Mouse (Mus musculus): ENCODE results near the gene Nedd9. TPM values are rescaled to one million over a fixed set of nuclear protein-coding genes. Genes with fewer than 3 reads are reported as not detected.

Gene Nedd9
- total RNA-seq, 1 experiment = 4.4 TPM

DNA sequence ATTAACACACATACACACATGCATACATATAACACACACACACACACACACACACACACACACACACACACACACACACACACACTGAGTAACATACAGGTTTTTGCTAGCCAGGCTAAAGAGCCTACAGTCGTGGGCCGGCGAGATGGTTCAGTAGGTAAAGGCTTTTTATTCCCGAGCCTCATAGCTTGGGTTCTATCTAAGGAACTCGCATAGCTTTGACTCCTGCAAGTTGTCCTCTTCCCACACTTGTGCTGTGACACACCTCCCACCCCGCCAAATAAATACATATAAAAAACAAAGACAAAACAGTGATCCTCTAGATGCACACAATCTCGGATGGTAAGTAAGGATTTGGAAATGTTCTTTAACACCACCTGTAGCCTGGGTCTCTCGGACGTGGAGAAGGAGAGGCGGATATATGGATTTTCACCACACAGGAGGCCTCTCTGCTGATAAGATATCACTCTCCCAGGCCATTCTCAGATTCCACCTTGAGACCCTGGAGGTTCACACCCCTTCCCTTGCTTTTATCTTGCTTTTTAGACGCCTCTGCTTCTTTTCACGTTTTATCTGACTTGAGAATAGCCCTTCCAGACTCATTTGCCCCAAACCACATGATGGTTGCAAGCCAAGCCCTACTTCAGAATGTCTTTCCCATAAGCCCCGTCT lies 68.8 kb downstream of the Nedd9 start:
- no peak for DNase-seq (ENCODE audit: low read depth, low spot score)
- Histone ChIP-seq H3K9me3 (ENCODE audit: control insufficient read depth, insufficient read depth, low read depth, low read length) (no peaks in the 10 kb centered on the region), H3K4me1 (ENCODE audit: control insufficient read depth in 2 of 2, insufficient read depth in 2 of 2, low read length in 2 of 2, poor library complexity in 1 of 2) (no peaks in the 10 kb centered on the region), H3K4me3 (ENCODE audit: insufficient read depth in 1 of 2, low read depth in 1 of 2, low read length in 2 of 2, poor library complexity in 1 of 2, severe bottlenecking in 1 of 2) (no peak overlapping the region), H3K9ac (ENCODE audit: insufficient read depth, low read depth, low read length, poor library complexity, severe bottlenecking) (no peak overlapping the region), H3K36me3 (ENCODE audit: control insufficient read depth, insufficient read depth, low read length, poor library complexity, severe bottlenecking) (no peaks in the 10 kb centered on the region), H3K27ac (ENCODE audit: insufficient read depth, low read depth, low read length, poor library complexity, severe bottlenecking) (no peak overlapping the region)
- in situ Hi-C loops (cut with MboI; ENCODE audit: low sequenced_read_pairs in 2 of 2, unreplicated experiment in 2 of 2) = no loop called here
- TF ChIP-seq ZNF384 (IDR thresholded peaks at IDR 0.05; ENCODE audit: low read depth, low read length) = no peak
- TF ChIP-seq CHD2 (IDR thresholded peaks at IDR 0.05; ENCODE audit: low read depth, low read length) = no peak
- no peak for TF ChIP-seq MAFK (IDR thresholded peaks at IDR 0.05; ENCODE audit: insufficient read depth, low read depth, low read length)
- no peak for TF ChIP-seq ZC3H11A (IDR thresholded peaks at IDR 0.05; ENCODE audit: borderline replicate concordance, low read depth, low read length)
- TF ChIP-seq HCFC1 (IDR thresholded peaks at IDR 0.05; ENCODE audit: borderline replicate concordance, insufficient read depth, low read length) = no peak

DNA sequence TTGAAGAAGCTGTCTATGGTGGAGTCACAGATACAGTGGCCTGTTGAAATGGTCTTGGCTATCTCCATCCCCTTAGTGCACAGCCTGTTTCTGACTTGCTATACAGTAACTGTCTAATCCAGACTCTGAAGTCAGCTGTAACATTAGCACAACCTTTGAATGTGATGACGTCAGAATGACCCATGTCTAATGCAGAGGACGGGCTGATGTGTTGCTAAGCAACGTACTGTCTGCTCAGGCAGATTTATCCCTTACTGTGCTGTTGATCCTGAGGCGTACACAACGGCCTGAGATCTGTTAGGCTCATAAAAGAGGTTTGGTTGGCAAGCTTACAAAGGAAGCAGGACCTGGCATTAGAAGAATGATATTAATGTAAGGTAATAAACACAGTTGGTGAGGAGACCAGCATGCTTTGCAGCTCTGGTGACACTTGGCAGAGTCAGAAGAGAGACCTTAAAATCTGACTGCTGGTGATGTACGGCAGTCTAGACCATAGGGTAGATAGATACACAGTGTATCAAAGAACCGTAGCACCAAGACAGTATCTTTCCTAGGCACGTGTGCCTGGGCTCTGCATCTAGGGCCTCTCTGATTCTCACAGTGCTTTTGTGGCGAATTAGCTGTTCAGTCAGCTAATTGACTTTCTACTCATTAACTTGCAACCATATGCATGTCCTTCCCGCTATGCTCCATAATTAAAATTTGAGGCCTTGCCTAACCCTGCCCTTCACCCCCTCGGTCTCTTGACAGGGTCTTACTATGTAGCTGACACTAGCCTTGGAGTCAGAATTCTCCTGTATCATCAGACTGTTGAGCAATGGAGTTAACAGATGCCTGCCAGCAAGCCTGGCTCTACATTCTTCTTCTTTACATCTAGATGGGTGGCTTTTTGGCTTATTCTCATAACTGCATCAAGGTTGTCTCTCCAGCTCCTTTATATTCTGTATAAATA lies 70.8 kb downstream of the Nedd9 start:
- Histone ChIP-seq H3K4me1 (ENCODE audit: control insufficient read depth in 2 of 2, insufficient read depth in 2 of 2, low read length in 2 of 2, poor library complexity in 1 of 2) (no peaks in the 10 kb centered on the region), H3K27ac (ENCODE audit: insufficient read depth, low read depth, low read length, poor library complexity, severe bottlenecking) (no peak overlapping the region), H3K9me3 (ENCODE audit: control insufficient read depth, insufficient read depth, low read depth, low read length) (no peaks in the 10 kb centered on the region), H3K9ac (ENCODE audit: insufficient read depth, low read depth, low read length, poor library complexity, severe bottlenecking) (no peak overlapping the region), H3K36me3 (ENCODE audit: control insufficient read depth, insufficient read depth, low read length, poor library complexity, severe bottlenecking) (no peaks in the 10 kb centered on the region), H3K4me3 (ENCODE audit: insufficient read depth in 1 of 2, low read depth in 1 of 2, low read length in 2 of 2, poor library complexity in 1 of 2, severe bottlenecking in 1 of 2) (no peak overlapping the region)
- in situ Hi-C loops (cut with MboI; ENCODE audit: low sequenced_read_pairs in 2 of 2, unreplicated experiment in 2 of 2) = no loop called here
- TF ChIP-seq HCFC1 (IDR thresholded peaks at IDR 0.05; ENCODE audit: borderline replicate concordance, insufficient read depth, low read length) (no peak), CHD2 (IDR thresholded peaks at IDR 0.05; ENCODE audit: low read depth, low read length) (no peak), ZC3H11A (IDR thresholded peaks at IDR 0.05; ENCODE audit: borderline replicate concordance, low read depth, low read length) (no peak)
- no peak for DNase-seq (ENCODE audit: low read depth, low spot score)

DNA sequence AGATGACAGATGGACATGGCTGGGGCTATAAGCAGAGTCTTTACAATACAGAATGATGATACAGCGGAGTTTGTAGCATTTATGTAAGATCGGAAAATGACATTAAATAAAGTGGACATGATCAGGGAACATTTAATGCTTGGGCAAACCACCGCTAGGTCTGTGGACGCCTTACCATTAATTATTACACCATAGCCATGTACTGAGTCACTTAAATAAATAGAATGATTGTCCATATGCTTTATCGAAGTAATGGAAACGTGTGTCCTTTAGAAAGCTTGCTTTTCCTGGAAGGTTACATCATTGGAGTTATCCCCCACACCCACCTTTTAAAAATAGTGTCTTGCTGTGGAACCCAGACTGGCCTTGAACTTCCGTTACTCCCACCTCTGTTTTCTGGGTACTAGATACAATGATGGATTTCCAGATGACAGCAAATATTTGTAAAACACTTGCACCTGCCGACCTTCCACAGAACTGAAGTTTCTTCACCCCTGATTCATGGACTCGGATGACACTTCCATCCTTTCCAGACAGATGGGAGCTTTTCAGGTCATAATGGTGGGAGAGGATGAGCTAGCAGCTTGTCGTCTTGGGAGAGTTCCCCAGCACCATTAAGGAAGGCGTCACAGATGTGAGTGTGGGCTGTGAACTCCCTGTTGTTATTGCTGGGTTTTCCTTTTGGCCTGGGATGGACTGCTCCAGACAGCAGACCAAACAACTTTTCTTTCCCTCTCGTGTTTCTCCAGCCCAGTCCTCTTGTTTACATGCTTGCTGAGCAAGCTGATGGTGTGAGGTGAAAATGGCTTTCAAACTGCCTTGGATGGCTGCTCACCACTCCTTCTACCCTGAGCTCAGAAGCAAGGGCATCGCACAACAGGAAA lies 76.7 kb downstream of the Nedd9 start:
- Histone ChIP-seq H3K27ac (ENCODE audit: insufficient read depth, low read depth, low read length, poor library complexity, severe bottlenecking) (no peak overlapping the region), H3K9me3 (ENCODE audit: control insufficient read depth, insufficient read depth, low read depth, low read length) (no peaks in the 10 kb centered on the region), H3K36me3 (ENCODE audit: control insufficient read depth, insufficient read depth, low read length, poor library complexity, severe bottlenecking) (no peaks in the 10 kb centered on the region), H3K4me1 (ENCODE audit: control insufficient read depth in 2 of 2, insufficient read depth in 2 of 2, low read length in 2 of 2, poor library complexity in 1 of 2) (no peaks in the 10 kb centered on the region), H3K4me3 (ENCODE audit: insufficient read depth in 1 of 2, low read depth in 1 of 2, low read length in 2 of 2, poor library complexity in 1 of 2, severe bottlenecking in 1 of 2) (no peak overlapping the region), H3K9ac (ENCODE audit: insufficient read depth, low read depth, low read length, poor library complexity, severe bottlenecking) (no peak overlapping the region)
- TF ChIP-seq ZNF384 (IDR thresholded peaks at IDR 0.05; ENCODE audit: low read depth, low read length) (no peak), CHD2 (IDR thresholded peaks at IDR 0.05; ENCODE audit: low read depth, low read length) (no peak), MAFK (IDR thresholded peaks at IDR 0.05; ENCODE audit: insufficient read depth, low read depth, low read length) (no peak), HCFC1 (IDR thresholded peaks at IDR 0.05; ENCODE audit: borderline replicate concordance, insufficient read depth, low read length) (no peak), ZC3H11A (IDR thresholded peaks at IDR 0.05; ENCODE audit: borderline replicate concordance, low read depth, low read length) (no peak)
- in situ Hi-C loops (cut with MboI; ENCODE audit: low sequenced_read_pairs in 2 of 2, unreplicated experiment in 2 of 2) = no loop called here
- no peak for DNase-seq (ENCODE audit: low read depth, low spot score)

DNA sequence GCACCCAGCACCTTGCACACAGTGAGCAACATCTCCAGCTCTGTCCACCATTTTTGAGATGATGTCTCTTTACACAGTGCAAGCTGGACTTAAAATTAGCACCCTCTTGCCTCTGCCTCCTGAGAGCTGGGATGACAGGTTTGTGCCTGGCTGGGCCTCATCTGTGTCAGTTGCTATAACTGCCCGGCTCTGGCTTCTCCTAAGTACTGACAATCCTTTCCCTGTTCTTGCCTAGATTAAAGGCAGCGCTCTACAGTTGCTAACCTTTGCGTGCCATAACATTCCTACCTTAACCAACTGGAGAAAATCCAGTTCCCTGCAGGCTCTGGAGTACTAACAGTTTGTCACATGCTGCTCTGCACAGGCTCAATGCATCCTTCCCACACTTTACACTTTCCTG lies 77.9 kb downstream of the Nedd9 start:
- Histone ChIP-seq H3K27ac (ENCODE audit: insufficient read depth, low read depth, low read length, poor library complexity, severe bottlenecking) (no peak overlapping the region), H3K4me1 (ENCODE audit: control insufficient read depth in 2 of 2, insufficient read depth in 2 of 2, low read length in 2 of 2, poor library complexity in 1 of 2) (no peaks in the 10 kb centered on the region), H3K4me3 (ENCODE audit: insufficient read depth in 1 of 2, low read depth in 1 of 2, low read length in 2 of 2, poor library complexity in 1 of 2, severe bottlenecking in 1 of 2) (no peak overlapping the region), H3K9me3 (ENCODE audit: control insufficient read depth, insufficient read depth, low read depth, low read length) (no peaks in the 10 kb centered on the region), H3K9ac (ENCODE audit: insufficient read depth, low read depth, low read length, poor library complexity, severe bottlenecking) (no peak overlapping the region), H3K36me3 (ENCODE audit: control insufficient read depth, insufficient read depth, low read length, poor library complexity, severe bottlenecking) (no peaks in the 10 kb centered on the region)
- in situ Hi-C loops (cut with MboI; ENCODE audit: low sequenced_read_pairs in 2 of 2, unreplicated experiment in 2 of 2) = no loop called here
- no peak for DNase-seq (ENCODE audit: low read depth, low spot score)
- no peak for TF ChIP-seq ZC3H11A (IDR thresholded peaks at IDR 0.05; ENCODE audit: borderline replicate concordance, low read depth, low read length)

Measured in ES-E14 (cell line).